Mouse (Mus musculus): ENCODE data around the gene Acsm5.
A peak's percentile ranks its signal among the peaks of the same experiment; 100 is the strongest.

Gene Acsm5

DNA sequence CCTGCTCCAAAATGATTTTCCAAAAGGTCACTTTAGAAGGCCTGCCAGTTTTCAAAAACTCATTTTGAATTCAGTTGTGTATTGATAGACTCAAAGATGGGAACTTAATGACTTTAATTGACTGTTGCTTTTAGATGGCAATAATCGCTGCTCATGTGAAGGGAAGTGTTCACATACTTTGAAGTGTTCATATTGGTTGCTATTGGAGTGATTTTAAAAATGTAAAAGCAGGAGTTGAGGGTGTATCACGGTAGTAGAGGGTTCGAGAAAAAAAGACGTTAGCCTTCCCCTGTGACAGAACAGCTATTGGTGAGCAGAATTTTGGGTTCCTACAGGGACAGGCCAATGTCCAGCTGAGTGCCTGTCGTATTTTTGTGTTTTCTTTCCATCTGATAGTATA, at the start of gene Acsm5:
Acsm5 (plus strand) TSS at position 301 of the 400 bp plus-strand sequence.
- no peak for DNase-seq (ENCODE audit: low spot score in 2 of 2)

DNA sequence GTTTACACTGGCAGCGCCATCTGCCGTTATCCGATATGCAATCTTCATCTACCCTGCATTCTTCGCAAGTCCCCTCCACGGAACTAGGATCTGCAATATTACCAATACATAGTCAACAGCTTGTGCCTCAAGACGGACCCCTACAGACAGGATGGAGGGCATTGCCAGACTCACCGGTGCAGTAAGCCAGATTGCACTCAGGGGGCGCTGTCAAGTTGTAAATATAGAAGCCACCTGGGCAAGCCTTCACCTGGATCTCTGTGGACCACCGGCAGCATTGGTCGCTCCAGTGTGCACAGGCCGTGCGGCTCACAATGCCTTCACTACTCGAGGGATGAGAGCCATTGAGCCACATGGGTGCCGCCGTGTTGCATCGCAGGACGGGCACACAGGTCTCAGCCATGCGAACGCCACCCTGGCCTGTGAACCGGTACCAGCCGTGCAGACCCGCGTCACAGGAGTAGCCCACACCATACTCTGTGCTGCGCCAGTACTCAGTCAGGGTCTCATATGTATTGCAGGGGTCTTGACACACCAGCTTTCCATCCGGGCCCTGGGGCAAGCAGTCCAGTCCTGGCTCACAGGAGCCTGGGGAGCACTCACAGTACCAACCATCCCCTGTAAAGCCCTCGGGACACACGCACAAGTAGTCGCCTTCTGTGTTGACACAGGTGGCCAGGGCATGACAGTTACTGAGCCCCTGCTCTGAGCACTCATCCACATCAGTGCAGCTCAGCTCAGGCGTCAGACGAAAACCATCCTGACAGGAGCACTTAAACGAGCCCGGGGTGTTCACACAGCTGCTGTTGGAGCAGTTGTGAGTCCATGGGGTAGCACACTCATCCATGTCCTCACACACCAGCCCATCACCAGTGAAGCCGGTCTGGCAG, 42.5 kb upstream of the Acsm5 start:
- no peak for DNase-seq (ENCODE audit: low spot score in 2 of 2)

DNA sequence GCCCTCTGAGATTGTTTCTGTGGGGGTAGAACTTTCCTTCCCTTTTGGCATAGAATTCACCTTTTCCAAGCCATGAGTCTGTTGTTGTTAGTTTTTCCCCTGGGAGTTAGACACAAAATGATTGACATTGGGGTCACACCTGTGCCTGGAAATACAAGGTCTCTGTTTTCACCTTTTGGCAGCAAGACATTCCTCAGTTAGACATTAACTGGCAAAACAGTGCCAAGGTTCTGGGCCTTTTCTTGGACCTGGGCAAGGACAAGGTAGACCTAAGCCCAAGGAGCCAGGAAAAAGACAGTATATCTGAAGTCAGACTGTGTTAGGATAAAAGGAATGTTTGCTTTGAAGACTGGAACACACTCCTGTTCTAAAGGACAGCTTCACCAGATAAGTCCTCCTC, 40.0 kb upstream of the Acsm5 start, which contains the start of gene Umod:
Umod (minus strand) TSS at position 27 of the 400 bp plus-strand sequence.
- DNase-seq (ENCODE audit: low spot score in 2 of 2): no peak

DNA sequence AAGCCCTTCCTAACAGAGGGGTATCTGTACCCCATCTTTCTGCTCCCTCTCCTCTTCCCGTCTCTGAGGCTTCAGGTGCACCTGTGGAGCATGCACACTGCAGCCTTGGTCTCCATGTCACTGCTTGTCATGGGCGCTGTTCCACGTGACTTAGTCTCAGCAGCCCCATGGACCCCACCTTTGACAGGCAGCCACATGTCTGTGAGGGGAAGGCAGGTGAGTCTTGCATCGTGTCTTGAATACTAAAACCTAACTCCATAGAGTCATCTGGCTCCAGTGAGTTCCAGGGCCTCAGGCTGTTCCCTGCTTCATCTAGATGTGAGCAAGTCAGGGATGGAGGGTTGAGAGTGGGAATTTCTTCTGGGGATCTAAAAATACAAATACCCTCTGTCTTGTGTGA, 35.1 kb upstream of the Acsm5 start:
- DNase-seq (ENCODE audit: low spot score in 2 of 2): no peak

DNA sequence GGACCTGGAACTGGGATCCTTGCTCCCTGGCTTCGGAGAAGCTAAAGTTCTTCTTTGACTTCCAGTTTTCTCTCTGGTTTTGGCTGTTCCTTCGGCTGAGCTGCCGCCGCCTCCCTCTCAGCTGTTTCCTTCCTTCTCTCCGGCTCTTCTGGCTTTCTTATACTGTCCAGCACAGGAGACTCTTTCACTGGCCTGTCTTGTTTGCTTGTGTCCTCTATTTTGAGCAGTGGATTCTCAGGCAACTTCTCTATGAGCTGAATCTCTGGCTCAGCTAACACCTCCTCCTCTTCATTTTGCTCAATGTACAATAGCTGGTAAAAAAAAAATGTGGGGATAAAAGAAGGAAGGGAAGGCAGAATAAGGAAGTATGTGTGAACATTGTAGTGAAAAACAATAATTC, 32.6 kb upstream of the Acsm5 start:
- DNase-seq (ENCODE audit: low spot score in 2 of 2): no peak

DNA sequence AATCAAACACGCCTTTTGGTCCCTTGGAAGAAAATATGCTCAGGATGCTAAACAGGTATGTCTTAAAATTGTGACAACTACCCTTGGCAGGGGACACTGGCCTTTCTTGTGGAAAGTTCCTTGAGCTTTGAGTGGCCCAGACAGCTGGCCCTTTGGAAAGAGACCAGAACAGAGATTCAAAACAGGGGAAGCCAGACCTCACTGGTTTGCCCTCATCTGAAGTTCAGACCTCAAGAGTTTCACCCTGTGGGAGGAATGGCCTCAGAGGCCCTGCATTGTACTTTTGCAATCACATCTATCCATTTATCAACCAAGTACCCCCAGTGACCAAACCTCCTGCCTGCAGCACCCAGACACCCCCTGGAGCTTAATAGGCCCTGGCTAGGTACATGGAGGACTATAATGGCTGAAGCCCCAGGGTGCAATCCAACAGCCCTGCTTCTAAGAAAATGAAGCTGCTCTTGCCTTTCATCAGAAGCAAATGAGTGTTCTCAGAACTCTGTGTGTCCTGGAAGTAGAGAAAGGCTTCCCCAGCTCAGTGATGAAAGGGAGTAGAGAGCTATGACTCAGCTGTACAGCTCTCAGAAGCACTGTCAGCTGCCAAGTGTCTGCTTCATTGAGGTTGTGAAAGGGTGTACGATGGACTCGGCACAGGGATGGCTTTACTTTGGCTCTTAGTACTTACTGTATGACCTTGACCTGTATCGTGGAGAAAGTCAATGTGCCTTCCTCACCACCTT, 29.1 kb upstream of the Acsm5 start:
- DNase-seq (ENCODE audit: low spot score in 2 of 2): no peak

DNA sequence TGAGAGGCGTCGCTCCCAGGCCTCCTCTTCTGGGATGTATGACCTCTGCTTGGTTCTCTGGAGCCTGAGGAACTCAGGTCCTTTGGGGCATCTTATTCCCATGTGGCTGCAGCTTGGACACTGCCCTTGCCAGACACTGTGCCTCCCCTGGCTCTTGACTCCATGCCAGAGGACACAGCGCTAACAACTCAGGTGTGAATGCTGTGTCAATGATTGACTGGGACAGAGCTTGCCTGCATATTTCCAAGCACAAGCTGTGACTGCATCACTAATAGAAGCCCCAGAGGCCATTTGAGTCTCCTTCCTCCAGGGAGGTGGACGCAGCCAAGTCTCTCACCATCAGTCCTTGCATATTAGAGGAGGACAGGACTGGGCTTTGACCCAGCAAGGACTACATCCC, 8.1 kb upstream of the Acsm5 start:
- DNase-seq (ENCODE audit: low spot score in 2 of 2): no peak

DNA sequence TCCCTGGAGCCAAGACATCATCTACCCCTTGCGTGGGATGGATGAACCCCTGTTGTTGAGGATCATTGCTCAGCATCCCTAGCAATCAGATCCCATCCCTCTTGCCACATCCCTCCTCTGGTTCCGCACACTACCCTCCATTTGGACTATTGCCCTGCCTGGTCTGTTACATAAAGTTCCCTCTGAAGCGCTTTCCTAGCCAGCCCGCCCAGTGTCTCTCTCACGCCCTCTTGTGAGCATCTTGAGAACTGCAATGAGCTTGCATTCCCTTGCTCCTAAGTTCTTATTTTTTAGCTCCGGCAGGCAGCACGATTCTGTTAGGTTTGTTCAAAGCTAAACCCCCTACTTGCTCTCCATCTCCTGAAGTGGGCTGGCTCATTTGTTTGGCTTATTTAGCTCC, 6.2 kb upstream of the Acsm5 start:
- peak in 1 of 2 experiments; percentile 50 for DNase-seq (ENCODE audit: low spot score in 2 of 2)

DNA sequence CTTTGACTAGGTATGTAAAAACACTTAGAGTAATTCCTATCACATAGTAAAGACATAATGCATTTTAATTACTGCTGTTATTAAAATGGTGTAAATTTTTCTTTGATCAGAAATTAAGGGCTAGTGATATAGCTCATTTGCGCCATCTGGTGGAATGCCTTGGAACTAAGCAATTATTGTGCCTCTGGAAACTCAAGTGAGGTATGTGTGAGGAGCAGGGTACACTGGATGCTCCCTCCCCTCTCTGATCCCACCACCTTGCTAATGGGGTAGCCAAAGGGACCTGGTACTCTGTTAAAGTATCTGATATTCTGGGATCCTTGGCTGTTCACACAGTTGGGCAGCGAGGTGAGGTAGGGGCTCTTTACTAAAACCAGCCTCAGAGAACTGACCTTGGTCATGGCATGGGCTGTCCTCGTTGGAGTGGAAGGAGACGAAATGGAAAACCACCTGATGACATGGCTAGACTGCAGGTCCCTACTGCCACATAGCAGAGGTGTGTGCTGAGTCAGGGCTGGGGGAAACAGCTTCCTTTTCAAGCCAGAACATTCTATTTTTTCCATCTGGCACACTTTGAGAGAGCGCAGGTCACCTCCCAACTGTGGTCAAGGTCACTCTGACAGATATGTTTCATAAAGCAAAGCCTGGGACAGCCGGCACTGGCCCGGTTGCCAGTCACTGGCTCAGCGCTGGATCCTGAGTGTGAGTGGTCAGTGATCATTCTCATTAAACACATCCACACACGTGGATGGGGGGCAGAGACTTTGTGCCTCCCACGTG, 3.6 kb upstream of the Acsm5 start:
- peak; percentile 36 to 65 for DNase-seq (ENCODE audit: low spot score in 2 of 2)

DNA sequence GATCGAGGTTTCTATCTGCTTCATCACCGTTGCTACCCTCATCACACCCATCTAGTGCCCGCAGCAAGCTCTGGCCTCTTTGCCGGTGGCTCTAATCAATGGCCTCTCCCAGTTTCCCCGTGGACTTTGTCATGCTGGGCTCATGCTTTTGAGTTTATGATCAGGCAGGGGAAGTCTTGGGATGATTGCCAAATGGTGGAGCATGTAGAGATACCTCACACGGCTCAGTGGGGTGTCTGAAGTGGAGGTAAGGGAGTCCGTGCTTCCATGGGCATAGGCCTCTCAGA, 3.0 kb upstream of the Acsm5 start:
- DNase-seq (ENCODE audit: low spot score in 2 of 2): no peak

DNA sequence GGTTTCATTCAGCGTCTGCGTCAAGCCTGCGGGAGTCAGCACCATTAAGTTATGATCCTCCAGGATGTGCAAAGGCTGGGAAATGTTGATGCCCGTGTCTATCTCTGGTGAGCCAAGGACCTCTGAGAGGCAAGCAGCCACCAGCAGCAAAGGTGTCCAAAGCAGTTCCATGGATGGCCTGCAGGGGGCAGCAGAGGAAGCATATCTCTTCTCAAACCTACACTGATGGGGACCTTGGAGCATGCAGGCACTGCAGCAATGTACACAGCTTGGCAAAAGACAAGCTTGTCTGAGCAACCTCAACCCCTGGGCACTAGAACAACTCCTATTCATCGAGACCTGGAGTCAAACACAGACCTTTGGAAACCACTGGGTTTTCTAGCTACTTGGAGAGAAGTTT, 391 bp downstream of the Acsm5 start:
- DNase-seq (ENCODE audit: low spot score in 2 of 2): peak; percentile 62 to 79

DNA sequence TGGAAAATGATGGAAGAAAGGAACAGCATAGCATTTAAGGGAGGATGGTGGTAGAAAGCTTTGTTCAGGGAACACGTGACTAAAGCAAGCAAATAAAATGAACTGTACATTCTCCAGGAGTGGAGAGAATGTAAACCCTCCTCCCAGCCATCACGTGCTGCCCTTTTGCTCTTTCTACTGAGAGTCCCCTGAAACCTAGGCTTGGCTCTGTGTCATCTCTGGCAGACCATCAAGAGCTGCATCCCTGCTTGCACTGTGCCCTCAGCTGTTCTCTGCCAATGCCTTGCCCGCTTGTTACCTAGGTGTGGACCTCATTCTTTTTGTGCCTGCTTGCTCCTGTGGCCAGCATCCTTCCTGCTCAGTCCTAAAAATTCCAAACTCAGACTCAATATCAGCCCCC, 2.6 kb downstream of the Acsm5 start:
- DNase-seq (ENCODE audit: low spot score in 2 of 2): no peak

DNA sequence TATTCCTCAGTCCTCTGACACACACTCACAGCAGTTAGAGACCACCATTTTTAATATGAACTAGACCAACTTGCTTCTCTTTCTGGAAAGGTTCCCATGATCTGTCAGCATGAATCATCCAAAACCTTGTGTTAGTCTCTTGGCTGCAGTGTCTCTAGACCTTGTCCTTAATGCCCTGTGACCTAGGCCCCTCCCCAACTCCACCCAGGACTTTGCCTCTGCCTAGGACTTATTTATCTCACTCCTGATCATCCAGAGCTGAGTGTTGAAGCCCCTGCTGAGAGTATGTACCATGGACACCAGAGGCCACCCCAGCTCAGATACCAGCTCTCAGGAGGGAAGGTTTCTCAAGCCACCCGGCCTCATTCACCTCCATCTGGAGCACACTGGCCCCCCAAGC, 3.1 kb downstream of the Acsm5 start:
- DNase-seq (ENCODE audit: low spot score in 2 of 2): no peak

DNA sequence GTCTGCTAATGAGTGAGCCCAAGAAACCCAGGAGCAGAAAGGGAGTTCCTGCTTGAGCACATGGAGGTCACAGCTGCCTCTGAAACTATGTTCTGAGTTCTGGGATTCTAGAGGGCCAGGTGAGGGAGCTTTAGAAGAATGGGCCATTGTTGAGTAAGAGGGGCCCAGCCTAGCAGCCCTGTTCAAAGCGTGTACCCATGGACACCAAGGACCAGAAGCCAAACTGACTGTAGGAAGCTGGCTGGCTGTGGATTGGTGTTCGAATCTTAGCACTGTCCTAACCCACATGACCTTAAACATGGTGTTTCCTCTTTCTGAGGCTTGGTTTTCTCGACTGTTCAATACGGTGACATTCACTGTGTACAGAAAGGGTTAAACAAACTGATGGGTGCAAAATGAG, 4.1 kb downstream of the Acsm5 start, which contains the start of gene Pdilt:
Pdilt (minus strand) TSS at position 101 of the 400 bp plus-strand sequence.
- DNase-seq (ENCODE audit: low spot score in 2 of 2): no peak

DNA sequence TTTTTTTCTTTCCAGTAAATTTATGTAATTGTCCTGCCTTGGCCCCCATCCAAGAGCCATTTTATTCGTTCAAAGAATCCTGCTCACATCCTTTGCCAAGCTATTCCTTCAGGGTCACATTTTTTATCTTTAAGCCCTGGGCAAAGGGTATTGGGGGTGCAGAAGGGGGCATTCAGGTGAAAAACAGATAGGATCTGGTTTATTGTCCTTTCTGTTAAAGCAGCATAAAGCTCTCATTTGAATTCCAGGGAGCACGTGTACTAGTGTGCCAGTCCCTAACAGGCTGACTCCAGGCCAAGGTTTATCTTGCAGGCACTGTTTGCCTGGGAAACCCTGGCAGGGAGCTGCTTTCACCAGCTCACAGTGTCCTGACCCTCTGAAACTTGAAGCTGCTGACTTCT, 6.6 kb downstream of the Acsm5 start:
- DNase-seq (ENCODE audit: low spot score in 2 of 2): peak in 1 of 2 experiments; percentile 29

DNA sequence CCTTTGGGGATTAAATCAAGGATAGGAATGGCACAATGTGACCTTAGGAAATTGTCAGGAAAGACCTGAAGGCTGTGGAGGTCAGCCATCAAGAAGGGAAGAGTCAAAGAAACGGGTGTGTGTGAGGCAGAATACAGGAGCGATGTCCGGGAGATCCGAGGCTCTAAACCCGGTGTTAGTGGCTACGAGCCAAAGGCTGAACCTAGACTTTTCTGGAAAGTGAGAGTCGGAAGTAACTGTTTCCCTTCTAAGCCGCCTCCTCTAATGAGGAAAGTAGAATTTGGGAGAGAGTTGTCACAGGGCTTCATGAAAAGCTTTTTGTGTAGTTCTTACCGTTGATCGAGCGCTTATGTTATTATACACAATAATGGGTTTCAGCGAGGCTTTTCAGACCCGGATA, 7.2 kb downstream of the Acsm5 start:
- DNase-seq (ENCODE audit: low spot score in 2 of 2): no peak

DNA sequence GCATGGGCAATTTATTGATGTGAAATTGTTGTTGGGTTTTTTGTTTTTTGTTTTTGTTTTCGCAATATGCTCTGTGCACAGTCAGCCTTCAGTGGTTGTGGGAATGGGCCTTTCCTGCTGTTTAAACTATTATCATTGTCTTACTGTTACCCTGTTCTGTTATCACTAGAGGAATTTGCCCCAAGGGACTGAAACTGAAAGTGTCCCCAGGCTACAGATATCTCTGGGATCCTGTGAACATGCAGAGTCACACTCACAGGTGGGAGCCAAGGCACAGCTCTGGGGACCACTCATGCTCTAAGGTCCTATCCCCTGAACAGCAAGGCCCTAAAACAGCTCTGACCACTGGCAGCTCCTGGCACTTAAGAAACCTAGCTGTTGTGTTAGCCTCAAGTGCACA, 7.9 kb downstream of the Acsm5 start:
- DNase-seq (ENCODE audit: low spot score in 2 of 2): no peak

DNA sequence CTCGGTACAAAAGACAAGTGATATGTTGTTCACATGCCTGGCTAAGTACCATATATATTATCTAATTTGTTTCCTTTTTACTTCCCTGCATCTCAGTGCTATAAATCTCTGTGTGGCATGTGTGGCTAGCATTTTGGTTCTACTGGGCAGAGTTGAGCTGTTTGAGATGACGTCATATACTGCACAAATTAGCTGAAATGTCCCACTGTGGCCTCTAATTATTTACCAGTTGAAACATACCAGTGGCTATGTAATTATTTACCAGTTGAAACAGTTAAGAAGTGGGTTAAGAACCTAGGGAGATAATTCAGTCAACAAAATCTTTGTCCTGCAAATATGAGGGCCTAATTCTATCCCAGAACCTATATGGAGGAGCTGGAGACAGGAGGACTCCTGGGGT, 8.3 kb downstream of the Acsm5 start:
- DNase-seq (ENCODE audit: low spot score in 2 of 2): no peak

DNA sequence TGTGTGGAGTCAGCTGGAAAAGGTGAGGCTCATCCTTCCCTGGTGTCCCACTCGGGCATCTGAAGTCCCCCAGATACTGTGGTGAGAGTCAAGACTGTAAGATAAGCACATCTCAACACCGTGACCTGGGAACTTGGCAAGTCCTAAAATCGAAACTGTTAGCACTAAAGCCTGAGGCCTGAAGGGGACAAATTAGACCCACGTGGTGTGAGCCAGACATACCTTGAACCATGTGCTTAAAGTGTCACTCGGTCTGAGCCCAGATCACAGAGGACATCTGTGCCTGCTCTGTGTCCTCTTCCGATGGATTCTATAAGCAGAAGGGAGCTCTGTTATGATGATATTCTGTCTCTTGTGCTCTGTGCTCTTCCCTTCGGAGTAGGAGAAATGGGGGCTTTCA, 9.4 kb downstream of the Acsm5 start:
- DNase-seq (ENCODE audit: low spot score in 2 of 2): no peak

DNA sequence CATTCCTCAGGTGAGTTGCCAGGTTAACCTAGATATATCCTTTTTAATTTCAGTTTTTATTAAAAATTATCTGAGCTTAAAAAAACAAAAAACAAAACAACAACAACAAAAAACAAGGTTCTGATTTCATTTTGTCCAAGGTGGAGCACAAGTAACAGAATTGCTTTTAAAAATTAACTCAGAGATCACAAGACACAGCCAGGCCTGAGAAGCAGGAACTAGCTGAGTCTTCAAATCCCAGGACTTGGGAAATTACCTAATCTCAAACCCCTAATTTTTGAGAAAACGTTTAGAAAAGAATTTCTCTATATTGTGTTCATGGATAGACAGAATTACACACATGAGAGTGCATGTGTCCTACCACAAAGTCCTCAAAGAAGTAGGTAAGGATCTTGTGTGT, 13.7 kb downstream of the Acsm5 start:
- DNase-seq (ENCODE audit: low spot score in 2 of 2): no peak

DNA sequence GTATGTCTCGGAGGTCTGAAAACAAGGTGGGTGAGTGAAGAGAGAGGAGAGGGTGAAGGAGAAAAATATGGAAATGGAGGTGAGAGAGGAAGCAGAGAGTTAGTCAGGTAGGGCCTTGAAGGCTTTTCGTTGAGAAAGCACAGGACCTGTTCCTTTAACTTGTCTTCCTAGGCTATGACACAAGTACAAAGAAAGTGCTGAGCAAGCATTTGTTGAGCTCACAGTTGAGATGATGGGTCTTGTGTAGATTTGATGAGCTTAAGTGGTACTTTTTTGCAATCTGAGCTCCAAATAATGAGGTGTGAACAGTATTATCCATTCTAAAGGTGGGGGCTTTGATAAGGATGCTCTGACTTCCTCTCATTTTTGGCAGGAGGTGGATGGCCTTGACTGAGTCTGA, 15.1 kb downstream of the Acsm5 start:
- no peak for DNase-seq (ENCODE audit: low spot score in 2 of 2)

DNA sequence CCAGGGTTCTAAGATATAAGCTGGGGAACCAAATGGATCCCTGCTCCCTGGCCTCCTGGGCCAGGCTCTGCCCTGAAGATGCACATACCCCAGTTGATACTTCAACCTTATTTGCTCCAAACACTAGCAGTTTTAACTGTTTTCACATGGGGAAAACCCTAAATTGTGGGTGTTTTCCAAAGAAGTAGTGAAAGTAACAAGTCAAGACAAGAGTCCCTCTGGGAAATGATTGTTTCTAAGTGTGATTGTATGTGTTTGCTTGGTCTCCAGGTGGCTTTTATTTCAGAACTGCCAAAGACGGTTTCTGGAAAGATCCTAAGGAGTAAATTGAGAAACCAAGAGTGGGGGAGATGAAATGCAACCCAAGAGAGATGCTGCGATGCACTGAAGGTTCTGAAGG, 23.2 kb downstream of the Acsm5 start:
- DNase-seq (ENCODE audit: low spot score in 2 of 2): no peak
